Mouse (Mus musculus): ENCODE measurements around the gene Krtap19-2.
A peak's percentile ranks its signal among the peaks of the same experiment; 100 is the strongest.

Gene Krtap19-2

DNA sequence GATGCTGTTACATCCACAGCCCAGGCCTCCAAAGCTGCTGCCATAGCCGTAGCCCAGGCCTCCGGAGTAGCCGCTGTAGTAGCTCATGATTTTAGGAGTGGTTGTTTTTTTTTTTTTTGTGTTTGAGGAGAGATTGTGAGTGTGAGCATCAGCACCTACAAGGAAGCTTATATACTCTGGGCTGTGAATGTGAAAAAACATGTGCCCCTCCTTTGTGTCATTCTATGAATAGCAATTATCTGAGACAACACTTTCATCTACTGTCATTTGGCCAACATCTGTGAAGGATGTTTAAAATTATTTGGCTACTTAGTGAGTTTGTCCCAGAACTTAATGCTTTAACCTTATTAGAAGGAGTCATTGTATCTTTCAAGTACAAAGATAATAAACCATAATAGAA is at the start of gene Krtap19-2:
TSS of gene Krtap19-2 (minus strand) at position 101 of the 400 bp plus-strand sequence.
- DNase-seq (ENCODE audit: low read depth, low spot score): no peak

DNA sequence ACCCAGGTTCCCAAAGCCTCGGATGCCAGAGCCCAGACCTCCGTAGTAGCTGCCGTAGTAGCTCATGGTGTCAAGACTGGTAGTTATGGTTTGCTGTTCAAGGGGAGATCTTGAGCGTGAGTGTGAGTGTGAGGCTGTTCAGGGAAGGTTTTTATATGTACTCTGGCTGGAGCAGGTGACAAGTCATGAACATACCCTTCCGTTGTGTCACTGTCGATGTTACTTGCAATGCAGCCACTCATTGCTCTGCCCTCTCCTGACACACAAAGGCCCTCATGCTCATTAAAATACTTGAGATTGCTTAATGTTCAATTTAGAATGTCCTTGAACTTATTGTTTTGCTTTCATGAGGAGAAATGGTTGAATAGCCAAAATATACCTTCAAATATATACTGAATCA is 22.3 kb upstream of the Krtap19-2 start, which contains the start of gene Krtap19-5:
TSS of gene Krtap19-5 (minus strand) at position 101 of the 400 bp plus-strand sequence.
- DNase-seq (ENCODE audit: low read depth, low spot score): no peak

DNA sequence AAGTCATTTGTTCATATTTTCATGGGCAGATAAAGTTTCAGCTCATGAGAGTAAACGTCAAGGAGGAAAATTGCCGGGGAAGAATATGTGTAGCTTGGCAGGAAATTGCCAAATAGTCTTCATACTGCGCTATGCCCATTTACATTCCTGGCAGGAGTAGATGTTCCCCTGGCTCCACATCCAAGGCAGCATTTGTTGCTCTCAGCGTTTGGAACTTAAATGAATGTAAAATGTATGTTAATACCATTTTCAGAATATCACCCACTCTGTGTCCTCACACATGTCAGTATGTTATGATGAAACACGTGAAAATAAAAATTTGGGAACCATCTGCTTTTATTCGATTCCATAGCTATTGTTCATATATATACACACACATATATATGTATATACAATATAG is 12.8 kb upstream of the Krtap19-2 start:
- DNase-seq (ENCODE audit: low read depth, low spot score): no peak

DNA sequence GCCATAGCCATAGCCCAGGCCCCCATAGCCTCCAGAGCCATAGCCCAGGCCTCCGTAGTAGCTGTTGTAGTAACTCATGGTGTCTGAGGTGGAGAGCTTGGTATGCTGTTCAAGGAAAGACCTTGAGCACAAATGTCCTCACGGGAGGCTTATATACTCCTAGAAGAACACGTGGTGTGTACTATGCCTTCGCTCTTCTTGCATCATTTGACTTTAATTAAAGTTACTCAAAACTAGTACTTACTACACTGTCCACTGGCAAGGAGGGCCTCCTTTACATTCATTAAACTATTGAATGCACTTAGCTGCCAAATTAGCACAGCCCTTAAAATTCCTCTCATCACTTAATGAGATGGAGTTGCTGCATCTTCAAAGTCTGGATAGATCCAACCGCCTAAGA is 10.9 kb upstream of the Krtap19-2 start, which contains the start of gene Krtap19-4:
TSS of gene Krtap19-4 (minus strand) at position 101 of the 400 bp plus-strand sequence.
- no peak for DNase-seq (ENCODE audit: low read depth, low spot score)

DNA sequence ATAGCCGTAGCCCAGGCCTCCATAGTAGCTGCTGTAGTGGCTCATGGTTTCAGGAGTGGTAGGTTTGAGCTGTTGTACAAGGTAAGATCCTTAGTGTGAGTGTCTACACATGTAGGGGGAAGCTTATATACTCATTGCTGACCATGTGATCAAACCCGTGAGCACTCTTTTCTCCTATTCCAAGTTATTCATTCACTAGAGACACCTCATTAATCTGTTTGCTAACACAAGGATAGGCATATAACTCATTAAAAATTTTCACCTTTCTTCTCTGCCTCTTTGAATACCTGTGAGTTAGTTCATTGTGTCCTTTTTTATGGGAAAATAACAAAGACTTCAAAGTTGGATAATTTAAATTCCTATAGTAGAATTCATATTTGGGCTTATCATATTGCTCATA is 3.9 kb upstream of the Krtap19-2 start, which contains the start of gene Krtap19-3:
TSS of gene Krtap19-3 (minus strand) at position 101 of the 400 bp plus-strand sequence.
- no peak for DNase-seq (ENCODE audit: low read depth, low spot score)

DNA sequence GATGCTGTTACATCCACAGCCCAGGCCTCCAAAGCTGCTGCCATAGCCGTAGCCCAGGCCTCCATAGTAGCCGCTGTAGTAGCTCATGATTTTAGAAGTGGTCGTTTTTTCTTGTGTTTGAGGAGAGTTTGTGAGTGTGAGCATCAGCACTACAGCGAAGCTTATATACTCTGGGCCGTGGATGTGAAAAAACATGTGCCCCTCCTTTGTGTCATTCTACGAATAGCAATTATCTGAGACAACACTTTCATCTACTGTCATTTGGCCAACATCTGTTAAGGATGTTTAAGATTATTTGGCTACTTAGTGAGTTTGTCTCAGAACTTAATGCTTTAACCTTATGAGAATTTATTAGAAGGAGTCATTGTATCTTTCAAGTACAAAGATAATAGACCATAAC is 4.8 kb downstream of the Krtap19-2 start, which contains the start of gene Krtap19-1:
TSS of gene Krtap19-1 (minus strand) at position 101 of the 400 bp plus-strand sequence.
- no peak for DNase-seq (ENCODE audit: low read depth, low spot score)

DNA sequence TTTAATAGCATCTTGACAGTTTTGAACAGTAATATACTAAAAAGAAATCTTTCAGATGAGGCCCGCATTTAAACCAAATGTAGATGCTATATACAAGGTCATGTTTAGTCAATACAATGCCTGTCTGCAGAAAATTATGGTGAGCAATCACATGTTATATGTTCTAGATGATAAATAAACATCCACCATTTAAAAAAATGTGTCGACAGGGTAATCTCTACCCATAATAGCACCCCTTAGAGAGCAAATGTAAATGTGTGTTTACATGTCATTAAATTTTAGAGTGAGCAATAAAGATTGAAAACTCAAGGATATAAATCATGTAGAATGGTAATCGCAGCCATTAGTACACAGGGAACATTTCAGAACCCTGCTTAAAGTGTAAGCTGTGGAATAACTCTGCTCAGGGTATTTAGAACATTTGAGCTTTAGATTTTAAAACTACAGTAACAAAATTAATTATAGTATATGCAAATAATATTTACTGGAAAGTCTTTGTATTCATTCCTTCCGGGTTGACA is 9.1 kb downstream of the Krtap19-2 start:
- DNase-seq (ENCODE audit: low read depth, low spot score): no peak

DNA sequence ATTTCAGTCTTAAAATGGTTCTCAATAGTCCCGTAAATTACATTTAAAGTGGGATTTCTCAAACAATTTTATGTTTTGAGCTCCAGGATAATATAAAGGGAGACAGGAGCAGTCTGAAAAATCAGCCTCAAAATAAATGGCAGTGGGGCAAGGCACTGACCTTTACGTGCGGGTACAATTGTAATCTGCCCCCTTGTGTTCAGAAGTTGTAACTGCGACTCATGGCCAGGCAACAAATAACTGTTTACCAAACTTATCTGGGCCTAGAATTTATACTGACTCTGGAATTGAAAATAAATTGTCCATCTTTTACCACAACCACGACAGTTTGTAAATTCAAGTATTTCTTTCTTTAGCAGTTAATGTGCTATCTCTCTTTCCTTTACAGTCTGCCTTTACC is 22.6 kb downstream of the Krtap19-2 start:
- peak; percentile 47 for DNase-seq (ENCODE audit: low read depth, low spot score)

DNA sequence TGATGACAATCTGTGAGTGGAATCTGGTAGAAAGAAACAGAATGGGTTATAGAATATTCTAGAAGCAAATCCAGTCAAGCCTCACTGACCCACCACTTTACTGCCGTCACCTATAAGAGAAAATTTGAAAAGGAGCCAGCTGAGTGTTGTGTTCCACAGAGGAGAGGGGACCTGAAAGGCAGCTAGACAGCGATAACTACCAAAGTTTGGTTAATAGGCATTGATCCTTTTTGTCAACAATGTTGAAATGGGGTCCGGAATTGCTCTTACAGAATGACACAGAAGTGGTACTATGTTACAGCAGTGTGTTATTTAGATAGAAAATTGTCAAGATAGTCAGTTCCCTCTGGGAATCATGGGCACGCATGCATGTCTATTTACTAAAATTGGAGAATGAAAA is 25.5 kb downstream of the Krtap19-2 start:
- DNase-seq (ENCODE audit: low read depth, low spot score): no peak

DNA sequence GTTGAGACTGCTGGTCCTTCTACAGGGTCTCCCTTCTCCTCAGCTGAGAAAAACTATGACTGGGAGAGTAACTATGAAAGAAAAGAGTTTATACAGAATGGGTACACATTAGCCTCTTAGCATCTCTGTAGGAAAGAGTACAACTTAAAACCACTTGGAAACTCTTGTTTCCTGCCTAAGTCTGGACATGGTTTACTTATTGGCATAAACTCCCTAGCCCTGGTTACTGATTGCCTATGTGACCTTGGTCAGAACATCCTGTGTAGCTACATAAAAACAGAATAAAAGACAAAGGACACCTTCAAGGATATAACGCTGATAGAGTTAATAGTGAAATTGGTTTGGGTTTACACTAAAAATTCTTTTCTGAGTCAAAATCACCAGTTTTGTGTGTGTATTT is 26.7 kb downstream of the Krtap19-2 start:
- no peak for DNase-seq (ENCODE audit: low read depth, low spot score)

DNA sequence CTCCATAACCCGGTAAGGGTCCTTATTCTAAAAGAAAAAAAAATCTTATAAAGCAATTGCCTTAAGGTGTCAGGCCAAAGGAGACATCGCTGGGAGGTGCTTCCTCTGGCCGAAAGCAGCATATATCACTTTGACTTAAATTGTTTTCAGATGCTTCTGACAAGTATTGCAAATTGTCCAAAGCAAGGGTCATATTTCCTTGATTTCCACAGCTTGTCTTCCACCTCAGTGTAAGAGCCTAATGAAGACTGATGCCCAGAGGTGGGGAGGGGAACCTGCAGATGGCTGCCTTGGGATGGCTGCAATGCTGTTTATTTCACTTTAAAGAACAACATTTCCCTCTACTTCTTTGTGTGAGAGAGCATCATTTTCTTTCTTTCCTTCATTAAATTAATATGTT is 47.1 kb downstream of the Krtap19-2 start:
- DNase-seq (ENCODE audit: low read depth, low spot score): no peak

DNA sequence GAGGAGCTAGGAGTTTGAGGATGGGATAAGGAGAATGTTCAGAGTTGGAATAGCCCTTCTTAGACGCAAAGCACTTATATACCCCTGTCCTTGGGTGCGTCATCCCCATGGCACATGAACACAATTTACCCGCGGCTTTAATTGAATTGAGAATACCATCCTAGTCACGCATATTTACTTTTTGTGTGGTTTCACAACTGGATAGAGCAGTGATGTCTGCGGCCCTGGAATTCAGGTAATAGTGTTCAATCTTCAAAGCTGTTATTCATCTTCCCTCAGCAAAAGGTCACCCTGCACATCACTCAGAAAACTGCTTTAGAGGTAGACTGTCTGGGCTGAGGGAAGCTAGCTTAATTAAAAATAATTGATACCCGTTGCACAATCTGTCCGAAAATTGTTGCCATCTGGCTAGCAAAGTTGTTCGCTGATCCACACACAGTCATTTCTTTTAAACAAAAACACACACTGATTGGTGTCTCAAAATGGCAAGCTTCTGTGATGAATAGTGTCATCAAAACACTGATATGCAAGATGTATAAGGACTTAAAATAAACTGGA is 47.9 kb downstream of the Krtap19-2 start, which contains the start of gene Krtap14:
TSS of gene Krtap14 (minus strand) at position 51 of the 558 bp plus-strand sequence.
- DNase-seq (ENCODE audit: low read depth, low spot score): no peak

DNA sequence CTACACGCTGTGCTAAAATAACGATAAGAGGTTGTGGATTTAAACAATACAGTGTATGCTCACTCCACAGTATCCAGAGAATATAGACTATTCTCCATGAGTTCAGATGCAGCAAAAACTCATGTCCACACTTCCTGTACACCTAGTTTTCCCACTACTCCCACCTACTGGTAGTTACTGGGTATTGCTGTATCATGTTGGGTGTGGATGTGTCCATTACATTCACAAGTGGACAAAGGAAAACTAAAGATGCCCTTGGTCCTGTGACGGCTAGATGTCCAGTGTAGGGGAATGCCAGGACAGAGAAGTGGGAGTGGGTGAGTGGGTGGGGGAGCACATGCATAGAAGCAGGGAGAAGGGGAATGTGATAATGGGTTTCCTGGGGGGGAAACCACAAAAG is 50.3 kb downstream of the Krtap19-2 start:
- DNase-seq (ENCODE audit: low read depth, low spot score): peak; percentile 66
